Comparison of ENCODE assay signal across 19 mouse cellular contexts in the genomic region with DNA sequence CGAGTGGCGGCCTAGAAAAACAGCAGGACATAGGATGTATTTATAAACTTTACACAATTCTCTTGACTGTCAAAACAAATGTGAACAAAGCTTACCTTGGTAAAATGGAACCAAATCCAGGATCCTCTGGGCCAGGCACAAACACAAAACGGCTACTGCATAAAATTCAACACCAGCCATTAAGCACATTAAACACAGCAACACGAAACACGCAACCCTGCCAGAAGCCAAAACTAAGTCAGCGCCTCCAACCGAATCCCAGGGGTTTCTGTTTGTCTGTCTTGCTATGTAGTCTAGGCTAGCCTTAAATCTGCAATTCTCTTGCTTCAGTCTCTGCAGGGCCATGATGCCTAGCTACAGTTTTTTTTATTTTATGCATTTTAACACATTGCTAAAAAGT. TPM values are rescaled to one million over a fixed set of nuclear protein-coding genes. Genes with fewer than 3 reads are reported as not detected.
"Had no signal": no experiment of that assay in that cellular context is flagged by ENCODE, and none has a peak within 500 bp of the region (broad histone marks: within the 10 kb centered on the region; RNA-seq: fewer than 3 reads in every experiment).

No protein-coding gene starts in this region.

- H3K4me3 ChIP-seq: liver, embryonic 15.5 days; lung, embryonic 15.5 days; megakaryocyte, embryonic 14.5 days; midbrain, embryonic 12.5 days; neural tube, embryonic 12.5 days; stomach, embryonic 15.5 days had no signal

- H3K9ac ChIP-seq: liver, embryonic 15.5 days; liver, postnatal 0 days; lung, embryonic 15.5 days; midbrain, embryonic 12.5 days; neural tube, embryonic 12.5 days; stomach, embryonic 15.5 days had no signal

- H3K9me3 ChIP-seq: liver, embryonic 15.5 days; lung, embryonic 15.5 days; megakaryocyte, embryonic 14.5 days; midbrain, embryonic 12.5 days; neural tube, embryonic 12.5 days; stomach, embryonic 15.5 days had no signal

- ATAC-seq: liver, postnatal 0 days; lung, postnatal 0 days had no signal

- H3K27ac ChIP-seq: liver, embryonic 15.5 days; lung, embryonic 15.5 days; macrophage; midbrain, embryonic 12.5 days; neural tube, embryonic 12.5 days; stomach, embryonic 15.5 days; stomach, postnatal 0 days had no signal

- H3K27me3 ChIP-seq: liver, embryonic 15.5 days; lung, embryonic 15.5 days; megakaryocyte, embryonic 14.5 days; midbrain, embryonic 12.5 days; neural tube, embryonic 12.5 days; stomach, embryonic 15.5 days had no signal

- DNase-seq: liver, postnatal 0 days; lung, adult 2 months; lung, postnatal 14 days; lung, postnatal 36 days; midbrain, embryonic 14.5 days; right cerebral cortex, postnatal 14 days; thymus, adult 2 months; thymus, postnatal 25 days; thymus, postnatal 4 days had no signal

- H3K4me1 ChIP-seq: liver, embryonic 15.5 days; lung, embryonic 15.5 days; megakaryocyte, embryonic 14.5 days; midbrain, embryonic 12.5 days; neural tube, embryonic 12.5 days; stomach, embryonic 15.5 days had no signal

- H3K4me2 ChIP-seq: liver, embryonic 15.5 days; lung, embryonic 15.5 days; midbrain, embryonic 12.5 days; neural tube, embryonic 12.5 days; stomach, embryonic 15.5 days had no signal

RNA-seq across cellular contexts. Expression of a gene that starts 3.9 kb away (rescaled TPM):
- polyA plus RNA-seq: lung, adult 2 months had no signal

RNA-seq across cellular contexts. Expression of a gene that starts 11.0 kb away (rescaled TPM):
- polyA plus RNA-seq: testis, adult 2 months had no signal
